Mouse (Mus musculus) E14TG2a.4 (cell line): ENCODE measurements around the gene Ltb.
A peak's percentile ranks its signal among the peaks of the same experiment; 100 is the strongest.

Experiments used
- H3K27me3 ChIP-seq: 2 replicates; pipeline ENCODE4 v1.6.1; 2014; ENCODE audit warnings: low read length, control low read depth; ENCODE audit not compliant: insufficient read depth
- H3K36me3 ChIP-seq: 2 replicates; pipeline ENCODE4 v1.6.1; 2014; ENCODE audit warnings: low read length, control low read depth; ENCODE audit not compliant: insufficient read depth
- H3K4me1 ChIP-seq: replicated peaks from 2 replicates; pipeline ENCODE4 v1.6.1; 2014; ENCODE audit warnings: low read depth, low read length, control low read depth
- H3K4me3 ChIP-seq: replicated peaks from 2 replicates; pipeline ENCODE4 v1.5.1; 2014; ENCODE audit warnings: mild to moderate bottlenecking, low read length
- H3K9me3 ChIP-seq: 2 replicates; pipeline ENCODE4 v1.6.1; 2014; ENCODE audit warnings: low read length, control low read depth
- CTCF ChIP-seq: conservative IDR thresholded peaks from 2 replicates; pipeline ENCODE4 v1.5.1; 2014; ENCODE audit warnings: low read length
- NANOG ChIP-seq: IDR thresholded peaks from 2 replicates; pipeline ENCODE4 v1.6.1; 2014; ENCODE audit warnings: borderline replicate concordance, low read length, mixed read lengths
- POU5F1 ChIP-seq: IDR thresholded peaks from 2 replicates; pipeline ENCODE4 v1.6.1; 2014; ENCODE audit warnings: low read length, borderline replicate concordance

The Ltb gene

GRCm38 (mm10) chr17:35162730-35163129 lies 31.5 kb upstream of the Ltb start:
- Histone ChIP-seq H3K36me3 (peaks cover 65% of the 10 kb centered on the region), H3K9me3 (no peaks in the 10 kb centered on the region), H3K4me3 (peak overlapping the region; percentile 99), H3K4me1 (peaks cover 72% of the 10 kb centered on the region), H3K27me3 (no peaks in the 10 kb centered on the region)
- no peak for TF ChIP-seq NANOG
- TF ChIP-seq POU5F1: no peak
- TF ChIP-seq CTCF: no peak

- peaks cover 60% of the 10 kb centered on the region for H3K36me3 ChIP-seq
- H3K4me1 ChIP-seq: peaks cover 64% of the 10 kb centered on the region
- peak overlapping the region; percentile 99 for H3K4me3 ChIP-seq
- no peak for TF ChIP-seq POU5F1
- TF ChIP-seq NANOG: no peak
- TF ChIP-seq CTCF: no peak
- no peaks in the 10 kb centered on the region for H3K9me3 ChIP-seq
- H3K27me3 ChIP-seq: no peaks in the 10 kb centered on the region
These were observed 30.7 kb upstream of the Ltb start for GRCm38 (mm10) chr17:35163326-35164081.

DNA sequence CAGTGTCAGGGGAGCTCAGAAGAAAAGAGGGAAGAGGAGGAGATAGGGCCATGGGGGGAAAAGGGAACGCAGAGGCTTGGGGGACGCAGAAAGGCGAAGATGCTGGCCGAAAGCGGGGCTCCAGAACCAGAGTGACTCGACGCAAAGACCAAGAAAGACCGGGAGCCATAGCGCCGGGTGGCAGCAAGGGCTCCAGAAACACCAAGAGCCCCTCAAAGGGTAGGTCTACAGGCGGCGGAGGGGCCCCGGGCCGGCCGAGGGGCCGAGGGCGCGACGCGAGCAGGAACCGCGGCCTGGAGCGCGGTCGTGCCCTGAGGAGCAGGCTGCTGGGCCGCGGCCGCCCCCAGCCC lies 30.0 kb upstream of the Ltb start:
- Histone ChIP-seq H3K36me3 (peaks cover 53% of the 10 kb centered on the region), H3K4me3 (peak overlapping the region; percentile 99), H3K4me1 (peaks cover 57% of the 10 kb centered on the region), H3K9me3 (no peaks in the 10 kb centered on the region), H3K27me3 (no peaks in the 10 kb centered on the region)
- TF ChIP-seq NANOG (no peak), POU5F1 (no peak), CTCF (no peak)

- Histone ChIP-seq H3K27me3 (no peaks in the 10 kb centered on the region), H3K4me3 (peak within 1 kb of the TSS; percentile 99), H3K4me1 (peaks cover 51% of the 10 kb centered on the region), H3K36me3 (peaks cover 47% of the 10 kb centered on the region), H3K9me3 (no peaks in the 10 kb centered on the region)
- TF ChIP-seq CTCF (no peak), POU5F1 (no peak), NANOG (no peak)
These were observed 29.4 kb upstream of the Ltb start, which contains the start of gene Prrc2a for GRCm38 (mm10) chr17:35164568-35165450. Gene Prrc2a (minus strand): TSS chr17:35164897.

DNA sequence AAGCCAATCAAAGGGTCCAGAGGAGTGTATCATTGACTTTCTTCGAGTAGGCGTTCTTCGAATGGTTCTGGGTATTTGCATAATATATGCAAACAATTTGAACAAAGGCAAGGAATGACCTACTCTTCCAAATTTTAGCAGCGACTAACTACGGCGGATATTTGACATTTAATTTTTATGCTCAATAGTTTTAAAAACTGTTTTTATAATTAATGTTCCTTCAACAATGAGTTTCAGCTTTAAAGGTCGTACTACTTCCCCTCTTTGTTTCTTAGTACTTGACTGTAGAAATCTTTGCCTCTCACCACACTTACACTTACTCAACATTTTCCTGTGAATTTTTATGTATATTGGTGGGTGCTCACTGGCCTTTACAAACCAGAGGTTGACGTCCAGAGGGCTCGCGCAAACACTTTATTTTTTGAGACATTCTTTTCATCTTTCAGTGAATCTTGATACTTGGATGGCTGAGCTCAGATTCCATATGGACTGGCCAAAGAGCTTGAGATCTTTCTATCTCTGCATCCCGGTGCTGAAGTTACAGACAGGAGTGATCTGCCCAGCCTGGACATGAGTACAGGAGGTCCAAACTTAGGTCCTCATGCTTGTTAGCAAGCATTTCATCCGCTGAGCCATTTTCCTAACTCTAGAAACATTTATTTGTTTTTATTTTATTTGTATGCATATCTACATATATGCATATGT lies 28.6 kb upstream of the Ltb start:
- peaks cover 39% of the 10 kb centered on the region for H3K36me3 ChIP-seq
- peak overlapping the region; percentile 83 for H3K4me3 ChIP-seq
- H3K9me3 ChIP-seq: no peaks in the 10 kb centered on the region
- H3K4me1 ChIP-seq: peaks cover 43% of the 10 kb centered on the region
- H3K27me3 ChIP-seq: 0 out of 2 replicates have a peak, but pooled peaks cover 3% of the 10 kb centered on the region
- no peak for TF ChIP-seq NANOG
- TF ChIP-seq CTCF: no peak
- TF ChIP-seq POU5F1: peak; percentile 78; the same call in 1 of the 2 replicates

- H3K4me1 ChIP-seq: peaks cover 34% of the 10 kb centered on the region
- H3K27me3 ChIP-seq: peaks cover 11% of the 10 kb centered on the region; the same call in 1 of the 2 replicates
- no peaks in the 10 kb centered on the region for H3K9me3 ChIP-seq
- TF ChIP-seq CTCF (peak; percentile 62), POU5F1 (no peak)
- H3K4me3 ChIP-seq: peak overlapping the region; percentile 83; the same call in 1 of the 2 replicates
- H3K36me3 ChIP-seq: peaks cover 30% of the 10 kb centered on the region
These were observed 27.7 kb upstream of the Ltb start for GRCm38 (mm10) chr17:35166352-35167035.

GRCm38 (mm10) chr17:35167794-35168193 lies 26.4 kb upstream of the Ltb start:
- Histone ChIP-seq H3K4me1 (peaks cover 21% of the 10 kb centered on the region), H3K4me3 (no peak overlapping the region), H3K36me3 (peaks cover 17% of the 10 kb centered on the region), H3K9me3 (no peaks in the 10 kb centered on the region), H3K27me3 (peaks cover 23% of the 10 kb centered on the region)
- TF ChIP-seq CTCF: no peak
- no peak for TF ChIP-seq NANOG
- TF ChIP-seq POU5F1: no peak
